Mouse (Mus musculus) cerebellum, adult 8-10 months (tissue): ENCODE measurements around the gene Fbln1.
"Not testable (repeated sequence)": the region's sequence is repeated elsewhere in the genome, so short reads cannot be mapped to it uniquely, and the experiment has no call there.

Source experiments
- DNase-seq: peaks from one replicate; pipeline ENCODE4 v3.0.0; 2022

Fbln1 gene

GRCm38 (mm10) chr15:85298167-85298781 lies 92.5 kb downstream of the Fbln1 start:
- DNase-seq = no peak

- no peak for DNase-seq
These were observed 93.2 kb downstream of the Fbln1 start for GRCm38 (mm10) chr15:85298946-85299345.

- no peak for DNase-seq
These were observed 97.5 kb downstream of the Fbln1 start for GRCm38 (mm10) chr15:85303241-85303640.

GRCm38 (mm10) chr15:85303976-85304375 lies 98.2 kb downstream of the Fbln1 start:
- no peak for DNase-seq

GRCm38 (mm10) chr15:85307061-85307660 lies 101.4 kb downstream of the Fbln1 start:
- no peak for DNase-seq

GRCm38 (mm10) chr15:85311058-85311657 lies 105.4 kb downstream of the Fbln1 start:
- DNase-seq = no peak

GRCm38 (mm10) chr15:85315378-85316025 lies 109.8 kb downstream of the Fbln1 start:
- DNase-seq = peak; percentile 77

GRCm38 (mm10) chr15:85316342-85317140 lies 110.8 kb downstream of the Fbln1 start:
- no peak for DNase-seq

GRCm38 (mm10) chr15:85319924-85320668 lies 114.3 kb downstream of the Fbln1 start:
- no peak for DNase-seq

- no peak for DNase-seq
These were observed 117.5 kb downstream of the Fbln1 start for GRCm38 (mm10) chr15:85323214-85323613.

GRCm38 (mm10) chr15:85324426-85324825 lies 118.7 kb downstream of the Fbln1 start:
- DNase-seq = no peak

GRCm38 (mm10) chr15:85327808-85328207 lies 122.1 kb downstream of the Fbln1 start:
- no peak for DNase-seq

GRCm38 (mm10) chr15:85328455-85328854 lies 122.7 kb downstream of the Fbln1 start:
- DNase-seq = not testable (repeated sequence)

GRCm38 (mm10) chr15:85329096-85329495 lies 123.3 kb downstream of the Fbln1 start:
- no peak for DNase-seq

- DNase-seq = no peak
These were observed 124.3 kb downstream of the Fbln1 start for GRCm38 (mm10) chr15:85330024-85330423.

GRCm38 (mm10) chr15:85333511-85333910 lies 127.8 kb downstream of the Fbln1 start:
- DNase-seq = not testable (repeated sequence)

GRCm38 (mm10) chr15:85334234-85334633 lies 128.5 kb downstream of the Fbln1 start:
- DNase-seq = no peak

GRCm38 (mm10) chr15:85335671-85336300 lies 130.0 kb downstream of the Fbln1 start, which contains the start of gene Atxn10:
Gene Atxn10 (plus strand): TSS chr15:85336245.
- DNase-seq = peak; percentile 37
